11 mouse cellular contexts compared by ENCODE assay signal in genomic region chr19:41999688-42000283, GRCm38 (mm10). TPM values are rescaled to one million over a fixed set of nuclear protein-coding genes. Genes with fewer than 3 reads are reported as not detected.
DNase-seq lines count a peak whose midpoint lies in the region; ATAC-seq and TF ChIP-seq lines count a peak whose summit lies in the region.
"Had no signal": no experiment of that assay in that cellular context is flagged by ENCODE, and none has a peak within 500 bp of the region (broad histone marks: within the 10 kb centered on the region; RNA-seq: fewer than 3 reads in every experiment).

No protein-coding gene starts in this region.

- no peaks in the 10 kb centered on the region for H3K9me3 ChIP-seq in forebrain, embryonic 10.5 days
- H3K9me3 ChIP-seq in forebrain, postnatal 0 days (ENCODE audit: low read length): no peaks in the 10 kb centered on the region
- no peaks in the 10 kb centered on the region for H3K9me3 ChIP-seq in limb, embryonic 12.5 days
- no peaks in the 10 kb centered on the region for H3K9me3 ChIP-seq in limb, embryonic 10.5 days (replicated peaks)
- no peaks in the 10 kb centered on the region for H3K9me3 ChIP-seq in heart, embryonic 15.5 days (replicated peaks)
- H3K9me3 ChIP-seq: midbrain, embryonic 10.5 days had no signal

- H3K4me2 ChIP-seq in forebrain, postnatal 0 days (ENCODE audit: low read depth): no peak overlapping the region
- no peak overlapping the region for H3K4me2 ChIP-seq in limb, embryonic 12.5 days
- no peak overlapping the region for H3K4me2 ChIP-seq in heart, embryonic 15.5 days
- H3K4me2 ChIP-seq in myocyte (ENCODE audit: low read depth): peak overlapping the region; percentile 62

- H3ac ChIP-seq in myocyte (ENCODE audit: control insufficient read depth, insufficient read length): no peak overlapping the region

- 94% methylated on average over 4 of the region's 4 CpGs for WGBS in forebrain, embryonic 10.5 days
- WGBS in forebrain, postnatal 0 days: 92% methylated on average over 4 of the region's 4 CpGs
- 76% methylated on average over 4 of the region's 4 CpGs for WGBS in limb, embryonic 12.5 days
- WGBS in limb, embryonic 10.5 days: 81% methylated on average over 4 of the region's 4 CpGs
- WGBS in heart, embryonic 15.5 days: 78% methylated on average over 4 of the region's 4 CpGs

- H3K4me3 ChIP-seq in forebrain, embryonic 10.5 days: no peak overlapping the region
- no peak overlapping the region for H3K4me3 ChIP-seq in forebrain, postnatal 0 days (ENCODE audit: low read depth, low read length)
- no peak overlapping the region for H3K4me3 ChIP-seq in limb, embryonic 12.5 days (replicated peaks)
- H3K4me3 ChIP-seq in limb, embryonic 10.5 days: no peak overlapping the region
- no peak overlapping the region for H3K4me3 ChIP-seq in heart, embryonic 15.5 days
- H3K4me3 ChIP-seq in myocyte: no peak overlapping the region
- H3K4me3 ChIP-seq: midbrain, embryonic 10.5 days had no signal

- H3K4me1 ChIP-seq in forebrain, embryonic 10.5 days: peaks cover 41% of the 10 kb centered on the region
- no peaks in the 10 kb centered on the region for H3K4me1 ChIP-seq in forebrain, postnatal 0 days (ENCODE audit: insufficient read depth)
- peaks cover 53% of the 10 kb centered on the region for H3K4me1 ChIP-seq in limb, embryonic 12.5 days (replicated peaks)
- peaks cover 62% of the 10 kb centered on the region for H3K4me1 ChIP-seq in limb, embryonic 10.5 days
- H3K4me1 ChIP-seq in heart, embryonic 15.5 days (replicated peaks): peaks cover 68% of the 10 kb centered on the region

- TF ChIP-seq CTCF in forebrain, postnatal 0 days (IDR thresholded peaks at IDR 0.05; ENCODE audit: low read depth): no peak

- H3K36me3 ChIP-seq in forebrain, embryonic 10.5 days (replicated peaks): no peaks in the 10 kb centered on the region
- H3K36me3 ChIP-seq in forebrain, postnatal 0 days (ENCODE audit: insufficient read depth): no peaks in the 10 kb centered on the region
- H3K36me3 ChIP-seq in limb, embryonic 12.5 days: no peaks in the 10 kb centered on the region
- H3K36me3 ChIP-seq in limb, embryonic 10.5 days: no peaks in the 10 kb centered on the region
- H3K36me3 ChIP-seq in heart, embryonic 15.5 days: no peaks in the 10 kb centered on the region
- peaks cover 3% of the 10 kb centered on the region for H3K36me3 ChIP-seq in myocyte (ENCODE audit: control insufficient read depth, insufficient read depth)
- H3K36me3 ChIP-seq: midbrain, embryonic 10.5 days had no signal

- H3K9ac ChIP-seq in forebrain, postnatal 0 days: no peak overlapping the region
- H3K9ac ChIP-seq in limb, embryonic 12.5 days (replicated peaks): no peak overlapping the region
- H3K9ac ChIP-seq in heart, embryonic 15.5 days: no peak overlapping the region

- peaks cover 85% of the 10 kb centered on the region for H3K79me2 ChIP-seq in myocyte (ENCODE audit: control insufficient read depth, insufficient read depth)

- 0 out of 2 replicates have a peak overlapping the region, but pooled peaks have one; percentile 8 for H3K27ac ChIP-seq in forebrain, embryonic 10.5 days
- no peak overlapping the region for H3K27ac ChIP-seq in forebrain, postnatal 0 days (ENCODE audit: low read depth, low read length)
- H3K27ac ChIP-seq in limb, embryonic 12.5 days: peak overlapping the region; percentile 81
- H3K27ac ChIP-seq in limb, embryonic 10.5 days: no peak overlapping the region; the same call in 1 of the 2 replicates
- H3K27ac ChIP-seq in heart, embryonic 15.5 days: peak overlapping the region; percentile 81
- H3K27ac ChIP-seq: midbrain, embryonic 10.5 days had no signal

- no peak for DNase-seq in forebrain, embryonic 10.5 days (ENCODE audit: extremely low spot score, low spot score)
- DNase-seq in forebrain, postnatal 0 days: no peak
- no peak for DNase-seq in limb, embryonic 10.5 days (ENCODE audit: low spot score)
- no peak for DNase-seq in spleen, adult 12 weeks (ENCODE audit: low spot score)
- no peak for DNase-seq in layer of hippocampus, postnatal 14 days (ENCODE audit: low spot score in 2 of 2)
- DNase-seq: cerebellum, postnatal 25 days had no signal

- H3K27me3 ChIP-seq in forebrain, embryonic 10.5 days (ENCODE audit: poor library complexity, severe bottlenecking): no peaks in the 10 kb centered on the region
- H3K27me3 ChIP-seq in forebrain, postnatal 0 days (ENCODE audit: insufficient read depth, low read length): no peaks in the 10 kb centered on the region
- H3K27me3 ChIP-seq in limb, embryonic 12.5 days: no peaks in the 10 kb centered on the region
- no peaks in the 10 kb centered on the region for H3K27me3 ChIP-seq in limb, embryonic 10.5 days (ENCODE audit: low read depth, poor library complexity, severe bottlenecking)
- no peaks in the 10 kb centered on the region for H3K27me3 ChIP-seq in heart, embryonic 15.5 days
- no peaks in the 10 kb centered on the region for H3K27me3 ChIP-seq in myocyte (ENCODE audit: control insufficient read depth, insufficient read depth, insufficient read length)

- no peak for ATAC-seq in forebrain, postnatal 0 days
- no peak for ATAC-seq in limb, embryonic 12.5 days (ENCODE audit: insufficient number of reproducible peaks, insufficient read depth, low FRiP score, low TSS enrichment, low read depth)
- ATAC-seq in heart, embryonic 15.5 days (replicated peaks; ENCODE audit: insufficient number of reproducible peaks, insufficient read depth, low FRiP score, low read depth): no peak

- TF ChIP-seq POLR2A in myocyte (IDR thresholded peaks at IDR 0.05; ENCODE audit: insufficient read length, low read depth): no peak

TF ChIP-seq in myocyte, 11 proteins besides CTCF, POLR2A, EP300 and RAD21:
- peak in 2 of 3 experiments; percentile 32 to 52 for TF ChIP-seq MYOG (IDR thresholded peaks at IDR 0.05; ENCODE audit: control insufficient read depth in 1 of 3, insufficient read depth in 1 of 3, insufficient read length in 2 of 3, low read depth in 2 of 3)
- peak in 2 of 3 experiments; percentile 46 to 63 for TF ChIP-seq MYOD1 (IDR thresholded peaks at IDR 0.05; ENCODE audit: control insufficient read depth in 1 of 3, insufficient read length in 2 of 3, low read depth in 2 of 3)
- TF ChIP-seq MAX (IDR thresholded peaks at IDR 0.05; ENCODE audit: low read depth): no peak

RNA-seq across cellular contexts. Expression of gene Ubtd1, which starts 18.2 kb away (rescaled TPM):
- polyA plus RNA-seq in forebrain, embryonic 10.5 days (2016; fragmentation: Nextera tagmentation; extraction: Ambion mirVana): 9.2 and 9.6 TPM in 2 replicates
- total RNA-seq in forebrain, postnatal 0 days (2014; rRNA removed): 18.7 and 22.2 TPM in 2 replicates
- 12.2 and 13.3 TPM in 2 replicates for polyA plus RNA-seq in forebrain, postnatal 0 days (2015; fragmentation: Nextera tagmentation; extraction: Ambion mirVana)
- 19.1 and 19.3 TPM in 2 replicates for polyA plus RNA-seq in limb, embryonic 12.5 days (2016; fragmentation: Nextera tagmentation; extraction: Ambion mirVana)
- 14.2 and 15.1 TPM in 2 replicates for polyA plus RNA-seq in limb, embryonic 10.5 days (2016; fragmentation: Nextera tagmentation; extraction: Ambion mirVana)
- 14.6 and 18.0 TPM in 2 replicates for polyA plus RNA-seq in heart, embryonic 15.5 days (2015; fragmentation: Nextera tagmentation; extraction: Ambion mirVana)
- 141 TPM for polyA plus RNA-seq in myocyte (2012; fragmentation: generic; extraction: Trizol)
- total RNA-seq in layer of hippocampus, postnatal 14 days (2021): 10 to 100 TPM; 15.6 to 17.0 TPM

RNA-seq across cellular contexts. Expression of gene Mms19, which starts 18.8 kb away (rescaled TPM):
- 35.3 and 42.3 TPM in 2 replicates for polyA plus RNA-seq in forebrain, embryonic 10.5 days (2016; fragmentation: Nextera tagmentation; extraction: Ambion mirVana)
- 42.2 and 66.5 TPM in 2 replicates for total RNA-seq in forebrain, postnatal 0 days (2014; rRNA removed)
- 17.4 and 25.8 TPM in 2 replicates for polyA plus RNA-seq in forebrain, postnatal 0 days (2015; fragmentation: Nextera tagmentation; extraction: Ambion mirVana)
- 41.3 and 42.5 TPM in 2 replicates for polyA plus RNA-seq in limb, embryonic 12.5 days (2016; fragmentation: Nextera tagmentation; extraction: Ambion mirVana)
- 39.9 and 52.5 TPM in 2 replicates for polyA plus RNA-seq in limb, embryonic 10.5 days (2016; fragmentation: Nextera tagmentation; extraction: Ambion mirVana)
- polyA plus RNA-seq in heart, embryonic 15.5 days (2015; fragmentation: Nextera tagmentation; extraction: Ambion mirVana): 19.7 and 22.5 TPM in 2 replicates
- polyA plus RNA-seq in myocyte (2012; fragmentation: generic; extraction: Trizol): 34.2 TPM
- total RNA-seq in layer of hippocampus, postnatal 14 days (2021): 10 to 100 TPM; 29.2 to 37.6 TPM

RNA-seq across cellular contexts. Expression of gene Ankrd2, which starts 36.0 kb away (rescaled TPM):
- polyA plus RNA-seq in forebrain, embryonic 10.5 days (2016; fragmentation: Nextera tagmentation; extraction: Ambion mirVana): 0.42 TPM in 1 of 2 replicates, not detected in the other
- total RNA-seq in forebrain, postnatal 0 days (2014; rRNA removed): 0.69 TPM in 1 of 2 replicates, not detected in the other
- 1.2 and 1.4 TPM in 2 replicates for polyA plus RNA-seq in forebrain, postnatal 0 days (2015; fragmentation: Nextera tagmentation; extraction: Ambion mirVana)
- 0.25 TPM in 1 of 2 replicates, not detected in the other for polyA plus RNA-seq in limb, embryonic 12.5 days (2016; fragmentation: Nextera tagmentation; extraction: Ambion mirVana)
- not detected in 2 replicates for polyA plus RNA-seq in limb, embryonic 10.5 days (2016; fragmentation: Nextera tagmentation; extraction: Ambion mirVana)
- 0.25 TPM in 1 of 2 replicates, not detected in the other for polyA plus RNA-seq in heart, embryonic 15.5 days (2015; fragmentation: Nextera tagmentation; extraction: Ambion mirVana)
- 110 TPM for polyA plus RNA-seq in myocyte (2012; fragmentation: generic; extraction: Trizol)
- total RNA-seq in layer of hippocampus, postnatal 14 days (2021): under 1 TPM; 0.30 to 0.45 TPM
- polyA plus RNA-seq: large intestine, adult 2 months had no signal

RNA-seq across cellular contexts. Expression of gene Hoga1, which starts 45.6 kb away (rescaled TPM):
- polyA plus RNA-seq in forebrain, embryonic 10.5 days (2016; fragmentation: Nextera tagmentation; extraction: Ambion mirVana): 0.95 and 1.3 TPM in 2 replicates
- 3.3 and 3.6 TPM in 2 replicates for total RNA-seq in forebrain, postnatal 0 days (2014; rRNA removed)
- polyA plus RNA-seq in forebrain, postnatal 0 days (2015; fragmentation: Nextera tagmentation; extraction: Ambion mirVana): 2.8 and 3.5 TPM in 2 replicates
- 1.5 and 1.9 TPM in 2 replicates for polyA plus RNA-seq in limb, embryonic 12.5 days (2016; fragmentation: Nextera tagmentation; extraction: Ambion mirVana)
- 1.1 and 1.3 TPM in 2 replicates for polyA plus RNA-seq in limb, embryonic 10.5 days (2016; fragmentation: Nextera tagmentation; extraction: Ambion mirVana)
- polyA plus RNA-seq in heart, embryonic 15.5 days (2015; fragmentation: Nextera tagmentation; extraction: Ambion mirVana): 0.44 and 0.80 TPM in 2 replicates
- 2.4 TPM for polyA plus RNA-seq in myocyte (2012; fragmentation: generic; extraction: Trizol)
- total RNA-seq in layer of hippocampus, postnatal 14 days (2021): 1 to 10 TPM; 7.3 to 9.8 TPM

RNA-seq across cellular contexts. Expression of gene 4933411K16Rik, which starts 52.3 kb away (rescaled TPM):
- not detected in 2 replicates for polyA plus RNA-seq in forebrain, embryonic 10.5 days (2016; fragmentation: Nextera tagmentation; extraction: Ambion mirVana)
- 0.15 and 0.24 TPM in 2 replicates for total RNA-seq in forebrain, postnatal 0 days (2014; rRNA removed)
- polyA plus RNA-seq in forebrain, postnatal 0 days (2015; fragmentation: Nextera tagmentation; extraction: Ambion mirVana): not detected in 2 replicates
- 0.20 TPM in 1 of 2 replicates, not detected in the other for polyA plus RNA-seq in limb, embryonic 12.5 days (2016; fragmentation: Nextera tagmentation; extraction: Ambion mirVana)
- polyA plus RNA-seq in limb, embryonic 10.5 days (2016; fragmentation: Nextera tagmentation; extraction: Ambion mirVana): 0.24 TPM in 1 of 2 replicates, not detected in the other
- polyA plus RNA-seq in heart, embryonic 15.5 days (2015; fragmentation: Nextera tagmentation; extraction: Ambion mirVana): not detected in 2 replicates
- 0.30 TPM for polyA plus RNA-seq in myocyte (2012; fragmentation: generic; extraction: Trizol)
- 1 to 10 TPM; 1.3 to 1.5 TPM for total RNA-seq in layer of hippocampus, postnatal 14 days (2021)

Comparison
In these comparisons a context has a peak if more than half of its experiments do, and no peak if none do; other contexts are left out.
1. H3K27ac ChIP-seq: peak in forebrain, embryonic 10.5 days (single experiment), limb, embryonic 12.5 days (single experiment) and heart, embryonic 15.5 days (single experiment); none in forebrain, postnatal 0 days (single experiment) and limb, embryonic 10.5 days (single experiment).
2. RNA of gene Ankrd2, which starts 36.0 kb away (polyA plus RNA-seq): 110 TPM in myocyte (single experiment); 1.2 to 1.4 TPM in forebrain, postnatal 0 days, 0.25 TPM in limb, embryonic 12.5 days, not detected in limb, embryonic 10.5 days, 0.42 TPM in forebrain, embryonic 10.5 days and 0.25 TPM in heart, embryonic 15.5 days; every median in the first group is over 10 times any median in the second.